Mouse (Mus musculus) stomach, postnatal 0 days (tissue): Measurements from ENCODE around the gene Hs1bp3. TPM values are rescaled to one million over a fixed set of nuclear protein-coding genes. Genes with fewer than 3 reads are reported as not detected.
A peak's percentile ranks its signal among the peaks of the same experiment; 100 is the strongest.

ENCODE experiments used
- ATAC-seq: fragments of 200-750 bp; cut with Nextera tagmentation; 2 replicates; pipeline ENCODE4 v1.8.0; 2017; ENCODE audit not compliant: low FRiP score, low TSS enrichment
- DNase-seq: peaks from one replicate; pipeline ENCODE4 v3.0.0-alpha.2; 2016; ENCODE audit warnings: low spot score
- H3K27ac ChIP-seq: fragments of 300-500 bp; sonication (generic); replicated peaks from 2 replicates; pipeline ENCODE4 v1.5.1; 2014; ENCODE audit warnings: mild to moderate bottlenecking, control low read depth
- H3K27me3 ChIP-seq: fragments of 300-500 bp; sonication (generic); 2 replicates; pipeline ENCODE4 v1.6.1; 2014; ENCODE audit warnings: low read length; ENCODE audit not compliant: control insufficient read depth, insufficient read depth
- H3K36me3 ChIP-seq: fragments of 300-500 bp; sonication (generic); 2 replicates; pipeline ENCODE4 v1.6.1; 2014; ENCODE audit warnings: low read length, mixed read lengths; ENCODE audit not compliant: control insufficient read depth, insufficient read depth
- H3K4me1 ChIP-seq: fragments of 300-500 bp; sonication (generic); replicated peaks from 2 replicates; pipeline ENCODE4 v1.6.1; 2014; ENCODE audit warnings: antibody characterized with exemption; ENCODE audit not compliant: control insufficient read depth, insufficient read depth
- H3K4me2 ChIP-seq: fragments of 300-500 bp; sonication (generic); replicated peaks from 2 replicates; pipeline ENCODE4 v1.6.1; 2014; ENCODE audit warnings: low read depth, mild to moderate bottlenecking, control low read depth, moderate library complexity
- H3K4me3 ChIP-seq: fragments of 300-500 bp; sonication (generic); 2 replicates; pipeline ENCODE4 v1.5.1; 2014; ENCODE audit warnings: low read depth, low read length, control low read depth
- H3K9ac ChIP-seq: fragments of 300-500 bp; sonication (generic); 2 replicates; pipeline ENCODE4 v1.6.1; 2014; ENCODE audit warnings: mild to moderate bottlenecking, low read length, control low read depth, mixed read lengths
- H3K9me3 ChIP-seq: fragments of 300-500 bp; sonication (generic); 2 replicates; pipeline ENCODE4 v1.6.1; 2016; ENCODE audit warnings: low read length; ENCODE audit not compliant: control insufficient read depth
- CTCF ChIP-seq: IDR thresholded peaks from 2 replicates; pipeline ENCODE4 v1.5.1; 2016; ENCODE audit warnings: antibody characterized with exemption, low read depth, mild to moderate bottlenecking, moderate library complexity
- EP300 ChIP-seq: optimal IDR thresholded peaks from 2 replicates; pipeline ENCODE3; 2016; ENCODE audit warnings: antibody characterized with exemption
- WGBS: fragments of 180-500 bp; shearing (Covaris S2); extraction: QIAGEN DNeasy Blood & Tissue Kit; methylation state at CpG from one replicate; pipeline ENCODE4 v1.1.7; 2014; 5-methylcytosine and 5-hydroxymethylcytosine counted together
- polyA plus RNA-seq: library from polyadenylated mRNA; unstranded; fragments of >200 nt; fragmentation: Nextera tagmentation; extraction: Ambion mirVana; gene quantifications from 2 replicates; pipeline ENCODE4 v1.2.1, GENCODE M21; 2015

Hs1bp3 gene
- polyA plus RNA-seq, 1 experiment from 2014 or later, result 7.0 TPM

- DNase-seq, result no peak
- Histone ChIP-seq H3K36me3 (peaks cover 5% of the 10 kb centered on the region), H3K4me3 (no peak overlapping the region), H3K4me1 (peaks cover 7% of the 10 kb centered on the region; the same call in 1 of the 2 replicates), H3K9me3 (no peaks in the 10 kb centered on the region), H3K9ac (no peak overlapping the region), H3K27me3 (no peaks in the 10 kb centered on the region), H3K27ac (no peak overlapping the region), H3K4me2 (no peak overlapping the region)
- WGBS, result 59% methylated on average over 4 of the region's 4 CpGs
- no peak for ATAC-seq
- no peak for TF ChIP-seq CTCF
- no peak for TF ChIP-seq EP300
These were observed 21.0 kb downstream of the Hs1bp3 start for GRCm38 (mm10) chr12:8334261-8334660.

- Histone ChIP-seq H3K27me3 (no peaks in the 10 kb centered on the region), H3K4me2 (no peak overlapping the region), H3K36me3 (peaks cover 5% of the 10 kb centered on the region), H3K4me3 (no peak overlapping the region), H3K9ac (no peak overlapping the region), H3K9me3 (no peaks in the 10 kb centered on the region), H3K27ac (no peak overlapping the region), H3K4me1 (peaks cover 7% of the 10 kb centered on the region; the same call in 1 of the 2 replicates)
- ATAC-seq (no peak), DNase-seq (no peak)
- WGBS, result 85% methylated on average over 2 of the region's 2 CpGs
- TF ChIP-seq EP300 (no peak), CTCF (no peak)
These were observed 22.3 kb downstream of the Hs1bp3 start for GRCm38 (mm10) chr12:8335503-8335902.

GRCm38 (mm10) chr12:8336601-8337285, 23.5 kb downstream of the Hs1bp3 start:
- no peaks in the 10 kb centered on the region for H3K9me3 ChIP-seq
- H3K27me3 ChIP-seq, result no peaks in the 10 kb centered on the region
- no peak for DNase-seq
- TF ChIP-seq EP300, result no peak
- no peak for TF ChIP-seq CTCF
- ATAC-seq, result no peak
- H3K36me3 ChIP-seq, result peaks cover 5% of the 10 kb centered on the region
- H3K4me1 ChIP-seq, result peaks cover 4% of the 10 kb centered on the region; the same call in 1 of the 2 replicates
- no peak overlapping the region for H3K27ac ChIP-seq
- no peak overlapping the region for H3K4me3 ChIP-seq
- H3K4me2 ChIP-seq, result no peak overlapping the region
- WGBS, result 68% methylated on average over 10 of the region's 10 CpGs
- H3K9ac ChIP-seq, result no peak overlapping the region

- Histone ChIP-seq H3K27ac (no peak overlapping the region), H3K9me3 (no peaks in the 10 kb centered on the region), H3K9ac (no peak overlapping the region), H3K27me3 (no peaks in the 10 kb centered on the region), H3K4me3 (no peak overlapping the region), H3K36me3 (peaks cover 5% of the 10 kb centered on the region), H3K4me2 (no peak overlapping the region), H3K4me1 (peaks cover 4% of the 10 kb centered on the region; the same call in 1 of the 2 replicates)
- WGBS, result 74% methylated on average over 12 of the region's 12 CpGs
- DNase-seq (no peak), ATAC-seq (no peak)
- peak; percentile 49 for TF ChIP-seq CTCF
- TF ChIP-seq EP300, result no peak
These were observed 24.2 kb downstream of the Hs1bp3 start for GRCm38 (mm10) chr12:8337286-8338060.

- Histone ChIP-seq H3K36me3 (peaks cover 5% of the 10 kb centered on the region), H3K4me1 (peaks cover 4% of the 10 kb centered on the region; the same call in 1 of the 2 replicates), H3K27me3 (no peaks in the 10 kb centered on the region), H3K27ac (no peak overlapping the region), H3K9me3 (no peaks in the 10 kb centered on the region), H3K4me3 (no peak overlapping the region), H3K9ac (no peak overlapping the region), H3K4me2 (no peak overlapping the region)
- no peak for DNase-seq
- TF ChIP-seq EP300, result no peak
- peak; percentile 6; the same call in 1 of the 2 replicates for TF ChIP-seq CTCF
- peak; percentile 16; the same call in 1 of the 2 replicates for ATAC-seq
- 33% methylated on average over 4 of the region's 4 CpGs for WGBS
These were observed 25.3 kb downstream of the Hs1bp3 start for GRCm38 (mm10) chr12:8338491-8338890.

- no peak overlapping the region for H3K4me3 ChIP-seq
- 89% methylated on average over 8 of the region's 8 CpGs for WGBS
- no peaks in the 10 kb centered on the region for H3K27me3 ChIP-seq
- no peaks in the 10 kb centered on the region for H3K9me3 ChIP-seq
- peaks cover 4% of the 10 kb centered on the region; the same call in 1 of the 2 replicates for H3K4me1 ChIP-seq
- no peak overlapping the region for H3K4me2 ChIP-seq
- ATAC-seq (no peak), DNase-seq (no peak)
- no peak overlapping the region for H3K9ac ChIP-seq
- TF ChIP-seq CTCF (no peak), EP300 (no peak)
- H3K36me3 ChIP-seq, result peaks cover 5% of the 10 kb centered on the region
- no peak overlapping the region for H3K27ac ChIP-seq
These were observed 25.7 kb downstream of the Hs1bp3 start for GRCm38 (mm10) chr12:8338918-8339317.
